Mouse (Mus musculus) midbrain, embryonic 12.5 days (tissue): ENCODE results near the gene Vps29. TPM values are rescaled to one million over a fixed set of nuclear protein-coding genes. Genes with fewer than 3 reads are reported as not detected.

ENCODE experiments used
- ATAC-seq: fragments of 200-750 bp; cut with Nextera tagmentation; 2 replicates; pipeline ENCODE4 v1.8.0; 2017; ENCODE audit warnings: low read depth, moderate TSS enrichment, moderate library complexity; ENCODE audit not compliant: low FRiP score
- H3K27ac ChIP-seq: fragments of 300-500 bp; sonication (generic); replicated peaks from 2 replicates; pipeline ENCODE4 v1.5.1; 2016; ENCODE audit warnings: mild to moderate bottlenecking
- H3K27me3 ChIP-seq: fragments of 300-500 bp; sonication (generic); 2 replicates; pipeline ENCODE4 v1.6.1; 2016; ENCODE audit warnings: mild to moderate bottlenecking
- H3K36me3 ChIP-seq: fragments of 300-500 bp; sonication (generic); 2 replicates; pipeline ENCODE4 v1.6.1; 2016
- H3K4me1 ChIP-seq: fragments of 300-500 bp; sonication (generic); 2 replicates; pipeline ENCODE4 v1.6.1; 2016
- H3K4me2 ChIP-seq: fragments of 300-500 bp; sonication (generic); replicated peaks from 2 replicates; pipeline ENCODE4 v1.6.1; 2016; ENCODE audit warnings: mild to moderate bottlenecking, moderate library complexity
- H3K4me3 ChIP-seq: fragments of 300-500 bp; sonication (generic); 2 replicates; pipeline ENCODE4 v1.5.1; 2016; ENCODE audit warnings: mild to moderate bottlenecking
- H3K9ac ChIP-seq: fragments of 300-500 bp; sonication (generic); replicated peaks from 2 replicates; pipeline ENCODE4 v1.6.1; 2016; ENCODE audit warnings: mild to moderate bottlenecking, moderate library complexity
- H3K9me3 ChIP-seq: fragments of 300-500 bp; sonication (generic); 2 replicates; pipeline ENCODE4 v1.6.1; 2016; ENCODE audit warnings: mild to moderate bottlenecking
- WGBS: fragments of 180-500 bp; shearing (Covaris S2); methylation state at CpG from one replicate; pipeline ENCODE4 v1.1.7; 2016; 5-methylcytosine and 5-hydroxymethylcytosine counted together
- polyA plus RNA-seq: library from polyadenylated mRNA; unstranded; fragments of >200 nt; fragmentation: Nextera tagmentation; extraction: Ambion mirVana; gene quantifications from 2 replicates; pipeline ENCODE4 v1.2.1, GENCODE M21; 2016

The Vps29 gene
- polyA plus RNA-seq, 1 experiment from 2014 or later: 208 TPM

DNA sequence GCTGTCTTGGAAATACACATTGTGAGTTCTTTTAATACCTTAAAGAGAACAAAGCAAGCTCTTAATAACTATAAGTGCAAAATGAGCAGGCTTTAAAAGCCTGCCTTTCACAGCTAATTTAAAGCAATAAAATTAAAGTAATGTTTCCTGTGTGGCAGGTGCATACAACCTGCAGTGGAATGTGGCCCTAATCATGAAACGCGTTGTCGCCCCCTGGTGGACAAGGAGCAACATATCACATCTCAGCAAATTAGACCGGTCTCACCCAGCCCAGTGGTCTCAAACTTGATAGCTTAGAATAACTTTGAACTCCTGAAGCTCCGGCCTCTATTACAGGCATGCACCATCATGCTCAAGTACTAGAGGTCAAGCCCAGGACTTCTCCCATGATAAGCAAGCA lies 9.9 kb upstream of the Vps29 start:
- Histone ChIP-seq H3K4me2 (no peak overlapping the region), H3K4me3 (no peak overlapping the region), H3K9ac (no peak overlapping the region), H3K9me3 (no peaks in the 10 kb centered on the region), H3K27ac (no peak overlapping the region), H3K36me3 (no peaks in the 10 kb centered on the region), H3K4me1 (no peaks in the 10 kb centered on the region), H3K27me3 (no peaks in the 10 kb centered on the region)
- no peak for ATAC-seq
- 13% methylated on average over 5 of the region's 5 CpGs for WGBS

DNA sequence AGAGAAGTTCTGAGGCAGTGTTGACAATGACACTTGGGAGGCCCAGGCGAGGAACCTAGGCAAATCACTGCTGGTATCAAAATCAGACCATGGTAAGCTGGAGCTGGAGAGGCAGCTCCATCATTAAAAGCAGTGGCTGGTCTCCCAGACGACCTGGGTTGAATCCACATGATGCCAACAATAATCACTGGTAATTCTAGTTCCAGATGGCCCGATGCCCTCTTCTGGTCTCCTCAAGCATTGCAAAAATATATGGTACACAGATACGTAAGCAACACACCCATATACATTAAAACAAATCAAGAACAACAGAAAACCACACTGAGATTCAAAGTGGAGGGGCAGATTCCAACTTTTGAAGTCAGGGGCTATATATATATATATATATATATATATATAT lies 8.4 kb upstream of the Vps29 start:
- WGBS: 81% methylated on average over 4 of the region's 4 CpGs

DNA sequence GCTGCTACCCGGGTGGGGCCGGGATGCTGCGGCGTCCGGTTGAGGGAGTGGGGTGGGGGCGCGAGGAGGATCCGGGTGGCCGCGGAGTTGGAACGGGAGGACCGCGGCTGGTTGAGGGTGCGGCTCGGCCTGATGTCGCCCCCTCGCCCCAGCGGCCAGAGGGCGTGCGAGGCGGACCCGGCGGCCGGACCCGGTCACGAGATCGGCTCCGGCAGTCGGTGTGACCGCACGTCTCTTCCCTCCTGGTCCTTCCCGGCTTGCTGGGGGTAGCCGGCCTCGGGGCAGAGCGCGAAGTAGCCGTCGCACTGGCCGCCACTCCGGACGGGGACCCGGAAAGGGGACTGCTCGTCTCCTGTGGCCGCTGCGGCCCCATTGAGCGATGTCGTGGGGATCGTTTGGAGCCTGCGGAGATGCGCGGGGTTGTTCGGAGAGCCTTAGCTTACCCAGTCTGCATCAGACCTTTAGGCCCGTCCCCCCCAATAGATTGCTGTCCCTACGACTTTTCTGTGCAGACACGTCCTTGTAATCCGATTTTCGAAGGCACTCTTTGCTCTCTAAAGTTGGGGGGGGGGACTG lies 411 bp downstream of the Vps29 start:
- Histone ChIP-seq H3K9ac (peak overlapping the region; percentile 89), H3K4me3 (peak overlapping the region; percentile 89), H3K27ac (peak overlapping the region; percentile 78), H3K36me3 (peaks cover 9% of the 10 kb centered on the region), H3K4me2 (peak overlapping the region; percentile 80), H3K4me1 (peaks cover 9% of the 10 kb centered on the region), H3K27me3 (no peaks in the 10 kb centered on the region), H3K9me3 (no peaks in the 10 kb centered on the region)
- WGBS: under 1% methylated on average over 55 of the region's 57 CpGs
- no peak for ATAC-seq

More for the DNA sequence above, 8.4 kb upstream of the Vps29 start:
- H3K9me3 ChIP-seq: no peaks in the 10 kb centered on the region
- H3K27me3 ChIP-seq: no peaks in the 10 kb centered on the region
- ATAC-seq: no peak
- H3K36me3 ChIP-seq: no peaks in the 10 kb centered on the region
- no peak overlapping the region for H3K4me3 ChIP-seq
- H3K9ac ChIP-seq: no peak overlapping the region
- no peak overlapping the region for H3K27ac ChIP-seq
- no peaks in the 10 kb centered on the region for H3K4me1 ChIP-seq
- no peak overlapping the region for H3K4me2 ChIP-seq

DNA sequence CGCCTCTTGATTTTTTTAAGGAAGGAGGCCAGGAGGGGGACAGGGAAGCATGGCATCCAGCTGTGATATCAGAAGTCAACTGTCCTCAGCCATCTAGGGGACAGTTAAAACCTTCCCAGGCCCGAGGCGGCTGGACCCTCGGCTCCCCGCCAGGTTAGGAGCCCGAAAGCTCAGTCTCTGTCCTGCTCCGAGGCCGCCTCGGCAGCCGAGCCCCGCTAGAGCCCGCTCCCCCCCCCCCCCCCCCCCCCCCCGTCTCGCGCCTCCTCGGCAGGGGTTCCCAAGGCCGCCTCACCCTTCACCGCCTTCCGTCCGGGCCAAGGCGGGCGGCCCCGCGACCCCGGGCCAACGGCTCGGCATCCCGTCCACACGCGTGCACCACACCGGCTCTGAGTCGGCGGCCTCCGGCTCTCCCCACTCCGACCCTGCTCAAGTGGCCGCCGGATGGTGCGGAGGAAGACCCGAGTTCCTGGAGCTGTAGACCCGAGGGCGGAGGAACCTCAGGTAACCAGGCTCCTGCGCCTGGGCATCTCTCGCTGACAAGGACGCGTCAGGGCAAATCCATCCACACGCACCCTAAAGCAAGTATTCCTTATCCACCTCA lies 17.5 kb downstream of the Vps29 start, which contains the start of gene Gpn3:
Gene Gpn3, plus strand, starts transcription at position 286 of the 601 bp plus-strand sequence.
- peak within 1 kb of the TSS; percentile 85 for H3K9ac ChIP-seq
- H3K9me3 ChIP-seq: no peaks in the 10 kb centered on the region
- H3K27ac ChIP-seq: peak within 1 kb of the TSS; percentile 98
- H3K36me3 ChIP-seq: peaks cover 46% of the 10 kb centered on the region
- peaks cover 21% of the 10 kb centered on the region for H3K4me1 ChIP-seq
- peak within 1 kb of the TSS; percentile 82 for H3K4me3 ChIP-seq
- peak within 1 kb of the TSS; percentile 73 for H3K4me2 ChIP-seq
- no peaks in the 10 kb centered on the region for H3K27me3 ChIP-seq
- WGBS: under 1% methylated on average over 30 of the region's 46 CpGs
- ATAC-seq: peak; percentile 84

DNA sequence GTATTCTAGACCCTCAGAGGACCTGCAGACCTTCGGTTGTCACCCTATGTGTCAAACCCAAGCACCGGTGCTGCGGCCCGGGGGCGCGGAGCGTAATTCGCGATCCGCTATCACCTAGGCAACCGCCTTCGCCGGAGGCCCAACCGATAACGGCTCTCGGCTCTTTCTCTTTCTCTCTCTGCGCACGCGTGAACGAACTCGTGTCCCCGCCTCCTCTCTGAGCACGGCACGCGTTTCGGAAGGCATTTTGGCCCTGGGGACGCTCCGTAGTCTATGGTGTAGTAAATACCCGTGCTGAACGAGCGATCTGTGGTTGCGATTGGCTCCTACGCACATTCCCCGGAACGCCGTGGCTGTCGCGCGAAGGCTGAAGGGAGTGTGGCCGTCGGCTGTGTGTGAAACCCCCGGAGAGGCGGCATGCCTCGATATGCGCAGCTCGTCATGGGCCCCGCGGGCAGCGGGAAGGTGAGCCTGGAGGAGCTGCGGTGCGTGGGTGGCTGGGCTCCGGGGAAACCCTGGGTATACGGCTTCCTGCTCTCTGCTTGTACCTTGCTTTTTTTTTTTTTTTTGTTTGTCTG lies 18.1 kb downstream of the Vps29 start, which contains the start of gene Fam216a:
Gene Fam216a, minus strand, starts transcription at position 173 of the 578 bp plus-strand sequence.
- WGBS: under 1% methylated on average over 53 of the region's 53 CpGs
- H3K4me3 ChIP-seq: peak within 1 kb of the TSS; percentile 82
- H3K9ac ChIP-seq: peak within 1 kb of the TSS; percentile 85
- peak; percentile 92 for ATAC-seq
- H3K36me3 ChIP-seq: peaks cover 44% of the 10 kb centered on the region
- H3K27ac ChIP-seq: peak within 1 kb of the TSS; percentile 98
- peak within 1 kb of the TSS; percentile 73 for H3K4me2 ChIP-seq
- H3K4me1 ChIP-seq: peaks cover 21% of the 10 kb centered on the region
- no peaks in the 10 kb centered on the region for H3K27me3 ChIP-seq
- H3K9me3 ChIP-seq: no peaks in the 10 kb centered on the region

DNA sequence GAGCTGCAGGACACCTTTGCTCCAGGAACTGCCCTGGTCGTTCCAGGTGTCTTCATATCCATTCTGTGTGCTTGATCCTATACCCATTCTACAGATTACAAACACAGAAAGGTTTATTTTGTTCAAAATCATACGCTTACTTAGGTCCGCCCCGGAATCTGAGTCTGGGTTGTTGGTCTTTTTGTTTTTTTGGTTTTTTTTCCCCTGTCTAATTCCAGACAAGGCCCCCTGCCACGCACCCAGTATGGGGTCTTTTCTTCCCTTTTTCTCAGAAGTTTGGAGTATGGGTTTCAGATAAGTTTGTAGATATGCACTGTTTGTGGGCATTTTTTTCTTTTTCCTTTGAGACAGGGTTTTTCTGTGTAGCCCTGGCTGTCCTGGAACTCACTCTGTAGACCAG lies 18.7 kb downstream of the Vps29 start:
- Histone ChIP-seq H3K27ac (peak overlapping the region; percentile 98), H3K36me3 (peaks cover 38% of the 10 kb centered on the region), H3K9ac (peak overlapping the region; percentile 69), H3K27me3 (no peaks in the 10 kb centered on the region), H3K4me3 (peak overlapping the region; percentile 82), H3K4me2 (peak overlapping the region; percentile 73), H3K4me1 (peaks cover 21% of the 10 kb centered on the region), H3K9me3 (no peaks in the 10 kb centered on the region)
- no peak for ATAC-seq
- 4% methylated on average over 5 of the region's 5 CpGs for WGBS

DNA sequence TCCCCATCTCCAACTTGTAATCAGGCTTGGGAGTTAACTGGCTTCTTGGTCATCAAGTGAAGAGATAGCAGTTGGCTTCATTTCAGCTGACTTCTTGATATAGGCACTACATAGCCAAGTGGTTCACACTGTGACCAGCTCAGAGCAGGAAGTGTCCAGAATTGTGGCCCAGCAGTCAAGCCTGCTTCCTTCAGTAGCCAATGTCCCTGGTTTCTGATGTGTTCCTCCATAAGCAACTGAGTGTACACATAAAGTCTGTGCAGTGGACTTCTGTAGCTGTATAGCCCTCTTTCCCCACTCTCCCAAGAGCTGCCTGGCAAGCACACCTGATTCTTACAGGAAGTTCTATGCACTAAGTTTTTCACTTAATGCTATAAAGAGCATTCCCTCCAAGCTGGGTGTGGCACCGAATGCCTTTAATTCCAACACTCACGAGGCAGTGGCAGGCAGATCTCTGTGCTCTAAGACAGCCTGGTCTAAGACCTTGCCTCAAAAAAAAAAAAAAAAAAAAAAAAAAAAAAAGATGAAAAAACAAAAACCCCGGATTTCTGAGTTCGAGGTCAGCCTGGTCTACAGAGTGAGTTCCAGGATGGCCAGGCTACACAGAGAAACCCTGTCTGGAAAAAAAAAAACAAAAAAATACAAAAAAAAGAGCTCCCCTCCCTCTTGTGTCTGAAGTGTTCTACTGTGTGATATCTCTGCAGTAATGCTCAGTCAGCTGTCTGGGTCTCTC lies 23.1 kb downstream of the Vps29 start:
- ATAC-seq: no peak
- 91% methylated on average over 4 of the region's 4 CpGs for WGBS
- H3K4me3 ChIP-seq: no peak overlapping the region
- H3K36me3 ChIP-seq: peaks cover 55% of the 10 kb centered on the region
- no peaks in the 10 kb centered on the region for H3K27me3 ChIP-seq
- H3K9me3 ChIP-seq: no peaks in the 10 kb centered on the region
- H3K4me2 ChIP-seq: no peak overlapping the region
- no peak overlapping the region for H3K9ac ChIP-seq
- no peak overlapping the region for H3K27ac ChIP-seq
- peaks cover 12% of the 10 kb centered on the region for H3K4me1 ChIP-seq

DNA sequence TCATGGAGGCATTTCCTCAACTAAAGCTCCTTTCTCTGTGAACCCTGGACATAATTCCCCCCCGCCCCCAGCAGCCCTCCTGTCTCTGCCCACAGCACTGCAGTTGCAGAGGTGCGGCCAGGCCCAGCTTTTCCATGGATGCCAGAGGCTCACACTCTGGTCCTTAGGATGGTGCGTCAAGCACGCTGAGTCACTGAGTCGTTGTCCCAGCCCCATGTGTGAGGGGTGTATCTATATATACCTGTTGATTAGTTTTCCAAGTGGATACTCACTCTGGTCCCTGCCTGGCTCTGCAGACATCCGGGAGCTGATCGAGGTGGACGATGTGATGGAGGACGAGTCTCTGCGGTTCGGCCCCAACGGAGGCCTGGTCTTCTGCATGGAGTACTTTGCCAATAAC lies 24.0 kb downstream of the Vps29 start:
- Histone ChIP-seq H3K9me3 (no peaks in the 10 kb centered on the region), H3K4me2 (no peak overlapping the region), H3K4me1 (peaks cover 8% of the 10 kb centered on the region), H3K27me3 (no peaks in the 10 kb centered on the region), H3K27ac (no peak overlapping the region), H3K36me3 (peaks cover 60% of the 10 kb centered on the region), H3K9ac (no peak overlapping the region), H3K4me3 (no peak overlapping the region)
- no peak for ATAC-seq
- WGBS: 95% methylated on average over 12 of the region's 12 CpGs

DNA sequence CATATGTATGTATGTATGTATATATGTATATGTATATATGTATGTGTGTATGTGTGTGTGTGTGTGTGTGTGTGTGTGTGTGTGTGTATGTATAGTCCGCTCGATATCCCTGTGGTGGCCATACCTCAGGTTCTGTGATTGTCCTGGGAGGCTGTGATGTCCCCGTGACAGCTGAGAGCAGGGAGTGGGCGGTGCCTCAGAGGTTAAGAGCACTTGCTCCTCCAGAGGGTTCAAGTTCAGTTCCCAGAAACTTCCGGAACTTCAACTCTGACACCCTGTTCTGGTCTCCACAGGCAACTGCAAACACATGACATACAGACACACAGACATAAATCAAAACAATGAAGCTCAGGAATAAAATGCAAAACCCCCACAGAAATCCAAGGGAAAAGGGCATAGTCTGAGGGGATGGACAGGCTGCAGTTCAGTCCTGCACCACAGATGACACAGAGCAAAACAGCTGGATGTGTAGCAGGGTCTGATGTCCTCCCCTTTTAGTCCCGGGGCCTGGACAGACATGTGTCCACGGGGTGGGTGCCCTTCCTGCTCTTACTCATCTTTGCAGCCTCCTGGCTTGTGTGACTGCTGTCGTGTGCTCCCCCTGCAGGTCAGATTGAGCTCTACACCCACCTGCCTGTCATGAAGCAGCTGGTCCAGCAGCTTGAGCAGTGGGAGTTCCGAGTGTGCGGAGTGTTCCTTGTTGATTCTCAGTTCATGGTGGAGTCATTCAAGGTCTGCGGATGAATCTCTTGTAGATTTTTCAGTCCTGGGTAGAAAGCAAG lies 25.4 kb downstream of the Vps29 start:
- peaks cover 54% of the 10 kb centered on the region for H3K36me3 ChIP-seq
- no peak overlapping the region for H3K27ac ChIP-seq
- H3K9ac ChIP-seq: no peak overlapping the region
- H3K4me1 ChIP-seq: no peaks in the 10 kb centered on the region
- 53% methylated on average over 9 of the region's 11 CpGs for WGBS
- no peak overlapping the region for H3K4me2 ChIP-seq
- no peaks in the 10 kb centered on the region for H3K9me3 ChIP-seq
- H3K27me3 ChIP-seq: no peaks in the 10 kb centered on the region
- ATAC-seq: peak; percentile 58; the same call in 1 of the 2 replicates
- no peak overlapping the region for H3K4me3 ChIP-seq

DNA sequence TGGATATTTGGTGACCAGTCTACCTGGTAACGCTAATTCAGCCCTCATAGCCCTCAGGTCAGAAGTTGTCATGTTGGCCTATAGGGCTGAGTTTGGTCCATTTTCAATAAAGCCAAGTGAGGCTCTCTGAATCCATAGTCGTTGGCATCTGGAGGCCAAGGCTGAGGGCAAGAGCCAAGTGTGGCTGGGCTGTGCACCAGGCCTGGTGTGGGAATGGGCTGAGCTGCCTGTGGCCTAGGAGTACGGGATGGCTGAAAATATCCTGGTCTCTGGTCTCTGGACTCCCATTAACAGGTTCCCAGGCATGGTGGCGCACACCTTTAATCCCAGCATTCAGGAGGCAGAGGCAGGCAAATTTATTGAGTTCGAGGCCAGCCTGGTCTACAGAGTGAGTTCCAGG lies 35.8 kb downstream of the Vps29 start:
- H3K9ac ChIP-seq: no peak overlapping the region
- H3K27me3 ChIP-seq: no peaks in the 10 kb centered on the region
- peaks cover 14% of the 10 kb centered on the region for H3K4me1 ChIP-seq
- no peak overlapping the region for H3K4me2 ChIP-seq
- WGBS: 90% methylated on average over 5 of the region's 5 CpGs
- no peak for ATAC-seq
- H3K4me3 ChIP-seq: no peak overlapping the region
- H3K9me3 ChIP-seq: no peaks in the 10 kb centered on the region
- no peak overlapping the region for H3K27ac ChIP-seq
- no peaks in the 10 kb centered on the region for H3K36me3 ChIP-seq

DNA sequence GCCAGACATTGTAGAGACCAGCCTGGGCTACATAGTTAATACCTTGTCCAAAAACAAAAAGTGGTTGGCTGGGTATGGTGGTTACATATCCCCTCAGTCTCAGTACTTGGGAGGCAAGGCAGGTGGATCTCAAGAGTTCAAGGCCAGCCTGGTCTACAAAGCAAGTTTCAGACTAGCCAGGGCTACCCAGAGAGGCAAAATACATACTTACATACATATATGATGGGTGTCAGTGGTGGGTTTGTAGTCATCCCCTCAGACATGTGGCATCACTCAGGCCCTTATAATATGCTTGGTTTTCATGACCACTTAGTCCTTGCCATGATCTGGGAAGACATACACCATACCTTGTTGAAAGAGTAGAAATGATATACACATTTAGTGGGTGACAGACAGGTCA lies 36.5 kb downstream of the Vps29 start:
- no peak for ATAC-seq
- H3K27ac ChIP-seq: no peak overlapping the region
- H3K9ac ChIP-seq: no peak overlapping the region
- no peak overlapping the region for H3K4me3 ChIP-seq
- H3K4me2 ChIP-seq: no peak overlapping the region
- H3K27me3 ChIP-seq: no peaks in the 10 kb centered on the region
- H3K4me1 ChIP-seq: peaks cover 14% of the 10 kb centered on the region
- H3K9me3 ChIP-seq: no peaks in the 10 kb centered on the region
- H3K36me3 ChIP-seq: no peaks in the 10 kb centered on the region
